ENCODE assay signal across 11 mouse cellular contexts in the genomic region with DNA sequence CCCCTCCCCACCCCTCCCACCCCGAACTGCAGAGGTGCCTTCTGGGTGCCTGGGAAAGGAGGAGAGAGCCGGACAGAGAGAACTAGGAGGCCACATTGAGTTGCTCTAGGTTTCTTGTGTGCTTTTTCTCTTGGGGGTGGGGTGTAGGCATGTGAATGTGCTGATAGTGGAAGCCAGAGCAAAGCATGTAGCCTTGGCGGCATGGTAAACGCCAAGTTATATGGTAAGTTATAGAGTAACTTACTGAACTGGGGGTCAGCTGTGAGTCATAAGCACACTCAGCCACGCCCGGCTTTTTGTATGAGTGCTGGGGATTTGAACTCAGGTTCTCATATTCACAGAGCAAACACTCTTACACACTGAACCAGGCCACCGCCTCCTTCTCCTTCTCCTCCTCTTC. TPM values are rescaled to one million over a fixed set of nuclear protein-coding genes. Genes with fewer than 3 reads are reported as not detected.
A peak's percentile ranks its signal among the peaks of the same experiment; 100 is the strongest.
DNase-seq lines count a peak whose midpoint lies in the region; ATAC-seq and TF ChIP-seq lines count a peak whose summit lies in the region.
"Had no signal": no experiment of that assay in that cellular context is flagged by ENCODE, and none has a peak within 500 bp of the region (broad histone marks: within the 10 kb centered on the region; RNA-seq: fewer than 3 reads in every experiment).

No protein-coding gene starts in this region.

- H3K4me1 ChIP-seq in kidney, embryonic 14.5 days (ENCODE audit: control insufficient read depth, insufficient read depth, low read length): peaks cover 53% of the 10 kb centered on the region
- peaks cover 18 to 81% of the 10 kb centered on the region in 2 experiments for H3K4me1 ChIP-seq in CH12.LX (ENCODE audit: control insufficient read depth in 1 of 2, insufficient read depth in 2 of 2)
- H3K4me1 ChIP-seq in embryonic facial prominence, embryonic 10.5 days: peaks cover 69% of the 10 kb centered on the region
- H3K4me1 ChIP-seq in liver, embryonic 15.5 days (replicated peaks): peaks cover 90% of the 10 kb centered on the region

- peaks cover 78% of the 10 kb centered on the region for H3K79me2 ChIP-seq in CH12.LX (replicated peaks; ENCODE audit: control insufficient read depth, extremely low read depth, insufficient read depth, poor library complexity, severe bottlenecking)

- H3K27me3 ChIP-seq in kidney, embryonic 14.5 days (ENCODE audit: control insufficient read depth, insufficient read depth, low read length): no peaks in the 10 kb centered on the region
- no peaks in the 10 kb centered on the region for H3K27me3 ChIP-seq in CH12.LX (replicated peaks)
- H3K27me3 ChIP-seq in embryonic facial prominence, embryonic 10.5 days (replicated peaks; ENCODE audit: low read depth, poor library complexity, severe bottlenecking): no peaks in the 10 kb centered on the region
- H3K27me3 ChIP-seq in liver, embryonic 15.5 days: no peaks in the 10 kb centered on the region

- H3K36me3 ChIP-seq in kidney, embryonic 14.5 days (ENCODE audit: control insufficient read depth, insufficient read depth, low read length): no peaks in the 10 kb centered on the region
- peaks cover 0 to 27% of the 10 kb centered on the region in 2 experiments for H3K36me3 ChIP-seq in CH12.LX (replicated peaks in 1 of 2; ENCODE audit: control insufficient read depth in 1 of 2, insufficient read depth in 1 of 2, low read length in 1 of 2)
- H3K36me3 ChIP-seq in embryonic facial prominence, embryonic 10.5 days (replicated peaks): peaks cover 4% of the 10 kb centered on the region; the same call in 1 of the 2 replicates
- H3K36me3 ChIP-seq in liver, embryonic 15.5 days (replicated peaks): no peaks in the 10 kb centered on the region

- ATAC-seq in kidney, embryonic 14.5 days (ENCODE audit: low FRiP score, low TSS enrichment): no peak
- ATAC-seq in liver, embryonic 15.5 days (ENCODE audit: insufficient read depth): peak; percentile 69
- no peak for ATAC-seq in activated CD4-positive, CD25-positive, alpha-beta regulatory T cell, adult 4 months

- whole genome bisulfite sequencing in kidney, embryonic 14.5 days: 59% methylated on average over 7 of the region's 7 CpGs
- WGBS in embryonic facial prominence, embryonic 10.5 days: 79% methylated on average over 7 of the region's 7 CpGs
- WGBS in liver, embryonic 15.5 days (ENCODE audit: insufficient replicate concordance): 19% methylated on average over 7 of the region's 7 CpGs

- H3K4me2 ChIP-seq in kidney, embryonic 14.5 days (replicated peaks; ENCODE audit: low read depth, low read length): no peak overlapping the region
- peak overlapping the region; percentile 97 for H3K4me2 ChIP-seq in CH12.LX (ENCODE audit: insufficient read depth, low read depth, poor library complexity, severe bottlenecking)
- peak overlapping the region; percentile 52 for H3K4me2 ChIP-seq in liver, embryonic 15.5 days

- in situ Hi-C loops in CH12.LX (cut with MboI; ENCODE audit: low pct_ligation_motif_present, low pct_unique_long_range_greater_than_20kb, low sequenced_read_pairs): no loop called here

- DNase-seq in kidney, adult 8-10 months: no peak
- DNase-seq in CH12.LX (ENCODE audit: extremely low read depth): no peak
- DNase-seq in embryonic facial prominence, embryonic 10.5 days (ENCODE audit: low spot score): no peak
- no peak for DNase-seq in adrenal gland, postnatal 4 days (ENCODE audit: low spot score in 2 of 2)
- DNase-seq in cerebellum, adult 9-10 months: no peak
- DNase-seq: cerebellum, adult 11 months; gastrocnemius, postnatal 10 days had no signal

- dilution Hi-C loops in CH12.LX (cut with MboI; ENCODE audit: extremely low pct_ligation_motif_present, extremely low pct_unique_long_range_greater_than_20kb, low sequenced_read_pairs): no loop called here

- H3K9me3 ChIP-seq in kidney, embryonic 14.5 days (ENCODE audit: control insufficient read depth, low read length): no peaks in the 10 kb centered on the region
- no peaks in the 10 kb centered on the region for H3K9me3 ChIP-seq in CH12.LX (replicated peaks; ENCODE audit: low read length)
- H3K9me3 ChIP-seq in embryonic facial prominence, embryonic 10.5 days: no peaks in the 10 kb centered on the region
- H3K9me3 ChIP-seq in liver, embryonic 15.5 days (replicated peaks): no peaks in the 10 kb centered on the region

- TF ChIP-seq EP300 in CH12.LX (IDR thresholded peaks at IDR 0.05; ENCODE audit: low read length): no peak

- peak overlapping the region; percentile 24; the same call in 1 of the 2 replicates for H3K27ac ChIP-seq in kidney, embryonic 14.5 days (ENCODE audit: low read depth, low read length)
- H3K27ac ChIP-seq in CH12.LX (ENCODE audit: insufficient read depth, low read depth): peak overlapping the region; percentile 94
- H3K27ac ChIP-seq in embryonic facial prominence, embryonic 10.5 days (replicated peaks): peak overlapping the region; percentile 2; the same call in 1 of the 2 replicates
- peak overlapping the region; percentile 90 for H3K27ac ChIP-seq in liver, embryonic 15.5 days (replicated peaks)

- TF ChIP-seq CTCF in CH12.LX (conservative IDR thresholded peaks at IDR 0.05 in 1 of 2, IDR thresholded peaks at IDR 0.05 in 1 of 2; ENCODE audit: low read depth in 2 of 2, low read length in 2 of 2): no peak

- TF ChIP-seq POLR2A in CH12.LX (IDR thresholded peaks at IDR 0.05; ENCODE audit: low read depth, low read length): peak; percentile 26

- no peak overlapping the region for H3K9ac ChIP-seq in kidney, embryonic 14.5 days (ENCODE audit: low read depth, low read length)
- H3K9ac ChIP-seq in CH12.LX (ENCODE audit: insufficient read depth, low read depth): peak overlapping the region; percentile 82
- peak overlapping the region; percentile 36 for H3K9ac ChIP-seq in liver, embryonic 15.5 days

- no peak for TF ChIP-seq RAD21 in CH12.LX (IDR thresholded peaks at IDR 0.05; ENCODE audit: low read depth, low read length)

- H3K4me3 ChIP-seq in kidney, embryonic 14.5 days (ENCODE audit: low read length): no peak overlapping the region
- peak overlapping the region; percentile 29 to 40 (median 39) for H3K4me3 ChIP-seq in CH12.LX (replicated peaks in 1 of 3; ENCODE audit: low read depth in 2 of 3, low read length in 2 of 3, poor library complexity in 1 of 3)
- no peak overlapping the region for H3K4me3 ChIP-seq in embryonic facial prominence, embryonic 10.5 days
- 0 out of 2 replicates have a peak overlapping the region, but pooled peaks have one; percentile 5 for H3K4me3 ChIP-seq in liver, embryonic 15.5 days (replicated peaks)

TF ChIP-seq in CH12.LX, 34 proteins besides CTCF, POLR2A, EP300 and RAD21:
- TF ChIP-seq GABPA (IDR thresholded peaks at IDR 0.05; ENCODE audit: insufficient replicate concordance, low read depth, low read length): no peak
- no peak for TF ChIP-seq RCOR1 (conservative IDR thresholded peaks at IDR 0.05; ENCODE audit: low read depth, low read length)
- peak; percentile 20; the same call in 1 of the 2 replicates for TF ChIP-seq TBP (conservative IDR thresholded peaks at IDR 0.05; ENCODE audit: low read depth, low read length)
- TF ChIP-seq MYC (IDR thresholded peaks at IDR 0.05; ENCODE audit: low read depth, low read length): 0 out of 2 replicates have a peak, but pooled peaks have one; percentile 53

RNA-seq across cellular contexts. Expression of gene Srebf2, which starts 17.5 kb away (rescaled TPM):
- polyA plus RNA-seq in kidney, embryonic 14.5 days (2014; fragmentation: Nextera tagmentation; extraction: Ambion mirVana): 76.9 and 114 TPM in 2 replicates
- total RNA-seq in CH12.LX (2012; rRNA removed) (130 and 159 TPM in 2 replicates), CH12.LX (2014; rRNA removed) (77.6 and 94.3 TPM in 2 replicates)
- 214 and 253 TPM in 2 replicates for polyA plus RNA-seq in CH12.LX (2012; ENCODE audit: insufficient read length, low read depth)
- 172 and 192 TPM in 2 replicates for polyA plus RNA-seq in embryonic facial prominence, embryonic 10.5 days (2016; fragmentation: Nextera tagmentation; extraction: Ambion mirVana)
- polyA plus RNA-seq in liver, embryonic 15.5 days (2015; fragmentation: Nextera tagmentation; extraction: Ambion mirVana): 53.6 and 61.3 TPM in 2 replicates
- 10 to 100 TPM; 54.6 to 71.7 TPM for total RNA-seq in adrenal gland, postnatal 4 days (2021)
- 10 to 100 TPM; 32.6 to 51.4 TPM for polyA plus RNA-seq in activated CD4-positive, CD25-positive, alpha-beta regulatory T cell, adult 4 months (2017; shearing (Covaris generic))

RNA-seq across cellular contexts. Expression of gene Ccdc134, which starts 36.8 kb away (rescaled TPM):
- 12.8 and 19.6 TPM in 2 replicates for polyA plus RNA-seq in kidney, embryonic 14.5 days (2014; fragmentation: Nextera tagmentation; extraction: Ambion mirVana)
- total RNA-seq in CH12.LX (2012; rRNA removed) (37.1 and 48.8 TPM in 2 replicates), CH12.LX (2014; rRNA removed) (35.1 and 35.7 TPM in 2 replicates)
- 42.9 and 43.6 TPM in 2 replicates for polyA plus RNA-seq in CH12.LX (2012; ENCODE audit: insufficient read length, low read depth)
- 23.4 and 24.2 TPM in 2 replicates for polyA plus RNA-seq in embryonic facial prominence, embryonic 10.5 days (2016; fragmentation: Nextera tagmentation; extraction: Ambion mirVana)
- 7.0 and 7.7 TPM in 2 replicates for polyA plus RNA-seq in liver, embryonic 15.5 days (2015; fragmentation: Nextera tagmentation; extraction: Ambion mirVana)
- 10 to 100 TPM; 11.1 to 11.3 TPM for total RNA-seq in adrenal gland, postnatal 4 days (2021)
- 10 to 100 TPM; 23.4 to 28.1 TPM for polyA plus RNA-seq in activated CD4-positive, CD25-positive, alpha-beta regulatory T cell, adult 4 months (2017; shearing (Covaris generic))

RNA-seq across cellular contexts. Expression of gene Shisa8, which starts 48.1 kb away (rescaled TPM):
- polyA plus RNA-seq in kidney, embryonic 14.5 days (2014; fragmentation: Nextera tagmentation; extraction: Ambion mirVana): 0.80 and 1.1 TPM in 2 replicates
- total RNA-seq in CH12.LX (2012; rRNA removed): 152 and 159 TPM in 2 replicates
- total RNA-seq in CH12.LX (2014; rRNA removed): 94.6 and 103 TPM in 2 replicates
- 64.2 and 83.4 TPM in 2 replicates for polyA plus RNA-seq in CH12.LX (2012; ENCODE audit: insufficient read length, low read depth)
- 0.35 and 0.38 TPM in 2 replicates for polyA plus RNA-seq in embryonic facial prominence, embryonic 10.5 days (2016; fragmentation: Nextera tagmentation; extraction: Ambion mirVana)
- 0.08 and 0.12 TPM in 2 replicates for polyA plus RNA-seq in liver, embryonic 15.5 days (2015; fragmentation: Nextera tagmentation; extraction: Ambion mirVana)
- total RNA-seq in adrenal gland, postnatal 4 days (2021): under 1 TPM; 0.70 to 0.79 TPM
- polyA plus RNA-seq in activated CD4-positive, CD25-positive, alpha-beta regulatory T cell, adult 4 months (2017; shearing (Covaris generic)): not detected
- total RNA-seq: gastrocnemius, postnatal 10 days; megakaryocyte, adult 5-6 weeks had no signal

RNA-seq across cellular contexts. Expression of gene Tnfrsf13c, which starts 59.7 kb away (rescaled TPM):
- polyA plus RNA-seq in kidney, embryonic 14.5 days (2014; fragmentation: Nextera tagmentation; extraction: Ambion mirVana): 0.12 and 0.13 TPM in 2 replicates
- 287 and 334 TPM in 2 replicates for total RNA-seq in CH12.LX (2012; rRNA removed)
- total RNA-seq in CH12.LX (2014; rRNA removed): 188 and 204 TPM in 2 replicates
- polyA plus RNA-seq in CH12.LX (2012; ENCODE audit: insufficient read length, low read depth): 219 and 257 TPM in 2 replicates
- polyA plus RNA-seq in embryonic facial prominence, embryonic 10.5 days (2016; fragmentation: Nextera tagmentation; extraction: Ambion mirVana): 0.10 and 0.75 TPM in 2 replicates
- 0.40 and 0.79 TPM in 2 replicates for polyA plus RNA-seq in liver, embryonic 15.5 days (2015; fragmentation: Nextera tagmentation; extraction: Ambion mirVana)
- 1 to 10 TPM in 1 of 2 experiments, under 1 TPM in 1; 0.65 to 1.5 TPM for total RNA-seq in adrenal gland, postnatal 4 days (2021)
- polyA plus RNA-seq in activated CD4-positive, CD25-positive, alpha-beta regulatory T cell, adult 4 months (2017; shearing (Covaris generic)): 10 to 100 TPM in 1 of 2 experiments, 1 to 10 TPM in 1; 2.5 to 10.9 TPM

Comparison
In these comparisons a context has a peak if more than half of its experiments do, and no peak if none do; other contexts are left out.
1. H3K27ac ChIP-seq: peak in every context shown above with its lines; median percentile 94 in CH12.LX; 90 in liver, embryonic 15.5 days; 24 in kidney, embryonic 14.5 days; 2 in embryonic facial prominence, embryonic 10.5 days.
2. H3K4me3 ChIP-seq: peak in CH12.LX (3 of 3) and liver, embryonic 15.5 days (single experiment); none in kidney, embryonic 14.5 days (single experiment) and embryonic facial prominence, embryonic 10.5 days (single experiment).
3. RNA of gene Shisa8, which starts 48.1 kb away (polyA plus RNA-seq): 64.2 to 83.4 TPM in CH12.LX; 0.80 to 1.1 TPM in kidney, embryonic 14.5 days, 0.35 to 0.38 TPM in embryonic facial prominence, embryonic 10.5 days, 0.08 to 0.12 TPM in liver, embryonic 15.5 days and not detected in activated CD4-positive, CD25-positive, alpha-beta regulatory T cell, adult 4 months; every median in the first group is over 10 times any median in the second.